In the genomic region with DNA sequence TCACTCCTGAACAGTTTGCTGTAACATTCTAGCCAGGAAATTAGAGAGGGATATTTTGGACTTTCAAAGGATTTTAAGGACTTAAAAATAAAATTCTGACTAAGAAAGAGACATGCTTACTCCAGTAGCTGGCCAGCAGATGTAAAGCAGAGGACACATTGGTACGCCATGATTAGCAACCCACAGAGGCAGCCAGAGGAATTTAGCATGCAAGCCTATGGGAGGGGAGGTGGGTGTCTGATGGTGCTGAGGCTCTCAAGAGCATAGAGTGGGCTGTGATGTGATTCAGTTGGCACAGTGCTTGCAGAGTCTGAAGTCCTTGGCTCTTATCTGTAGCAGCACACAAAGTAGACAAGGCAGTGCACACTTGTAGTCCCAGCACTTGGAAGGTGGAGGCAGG, we compare ENCODE assay signal across 17 mouse cellular contexts.
DNase-seq lines count a peak whose midpoint lies in the region; ATAC-seq lines count a peak whose summit lies in the region.
"Had no signal": no experiment of that assay in that cellular context is flagged by ENCODE, and none has a peak within 500 bp of the region (broad histone marks: within the 10 kb centered on the region; RNA-seq: fewer than 3 reads in every experiment).

No protein-coding gene starts in this region.

- intact Hi-C loops in left cerebral cortex, postnatal 25 days (cut with DNase I), result loop anchor here (1.0 to 5.0 kb wide), 4 partner anchors 46 to 339 kb away; no protein-coding TSS in a partner anchor

- 45% methylated on average over 1 of the region's 1 CpGs for WGBS in heart, embryonic 16.5 days

- H3K27me3 ChIP-seq in heart, embryonic 16.5 days (ENCODE audit: control insufficient read depth, insufficient read depth, low read length), result no peaks in the 10 kb centered on the region; the same call in 1 of the 2 replicates
- H3K27me3 ChIP-seq: forebrain, embryonic 12.5 days had no signal

- no peak overlapping the region for H3K4me3 ChIP-seq in heart, embryonic 16.5 days (ENCODE audit: low read length)
- H3K4me3 ChIP-seq: forebrain, embryonic 12.5 days had no signal

- no peak overlapping the region for H3K9ac ChIP-seq in heart, embryonic 16.5 days (ENCODE audit: low read length)
- H3K9ac ChIP-seq: forebrain, embryonic 12.5 days; liver, postnatal 0 days had no signal

- H3K9me3 ChIP-seq in heart, embryonic 16.5 days (replicated peaks; ENCODE audit: control insufficient read depth, low read length), result no peaks in the 10 kb centered on the region
- H3K9me3 ChIP-seq: forebrain, embryonic 12.5 days had no signal

- no peaks in the 10 kb centered on the region for H3K36me3 ChIP-seq in heart, embryonic 16.5 days (ENCODE audit: control insufficient read depth, insufficient read depth)
- H3K36me3 ChIP-seq: forebrain, embryonic 12.5 days had no signal

- H3K27ac ChIP-seq in heart, embryonic 16.5 days (ENCODE audit: low read length), result 0 out of 2 replicates have a peak overlapping the region, but pooled peaks have one; percentile 10
- H3K27ac ChIP-seq: forebrain, embryonic 12.5 days had no signal

- H3K4me2 ChIP-seq in heart, embryonic 16.5 days (ENCODE audit: low read depth, low read length), result no peak overlapping the region
- H3K4me2 ChIP-seq: forebrain, embryonic 12.5 days had no signal

- H3K4me1 ChIP-seq in heart, embryonic 16.5 days (ENCODE audit: control insufficient read depth, insufficient read depth, low read length), result peaks cover 6% of the 10 kb centered on the region; the same call in 1 of the 2 replicates

- ATAC-seq in heart, embryonic 16.5 days (replicated peaks; ENCODE audit: extremely low read depth, insufficient read depth, low FRiP score), result peak; percentile 45
- ATAC-seq: hindbrain, embryonic 16.5 days; liver, postnatal 0 days; midbrain, embryonic 16.5 days had no signal

- DNase-seq in heart, adult 18-20 months, result no peak
- DNase-seq in frontal cortex, postnatal 14 days (ENCODE audit: low spot score in 2 of 2), result peak; percentile 47 to 62
- peak; percentile 56 to 97 for DNase-seq in left cerebral cortex, postnatal 25 days (ENCODE audit: low spot score in 2 of 2)
- DNase-seq in right cerebral cortex, postnatal 36 days (ENCODE audit: low spot score in 2 of 2), result peak; percentile 67 to 90
- no peak for DNase-seq in MN1 (ENCODE audit: low spot score)
- DNase-seq in thymus, postnatal 14 days, result no peak
- DNase-seq: cerebellum, adult 8-10 months; embryo, embryonic 11 days; kidney, adult 2 months; kidney, postnatal 14 days; liver; liver, postnatal 0 days; lung, postnatal 14 days had no signal

Comparison
In these comparisons a context has a peak if more than half of its experiments do, and no peak if none do; other contexts are left out.
1. DNase-seq: peak in frontal cortex, postnatal 14 days (2 of 2), left cerebral cortex, postnatal 25 days (2 of 2) and right cerebral cortex, postnatal 36 days (2 of 2); none in heart, adult 18-20 months (0 of 2), MN1 (single experiment) and thymus, postnatal 14 days (single experiment).